Mouse (Mus musculus) CD8-positive naive resting alpha-beta T cell, adult 57 days (primary cell): ENCODE data around the gene Mri1. TPM values are rescaled to one million over a fixed set of nuclear protein-coding genes. Genes with fewer than 3 reads are reported as not detected.

Source experiments
- total RNA-seq: library from RNA; stranded (reverse); gene quantifications from one replicate; pipeline ENCODE4 v1.2.4, GENCODE M21; 2023

Mri1 gene
- total RNA-seq = 35.8 TPM

DNA sequence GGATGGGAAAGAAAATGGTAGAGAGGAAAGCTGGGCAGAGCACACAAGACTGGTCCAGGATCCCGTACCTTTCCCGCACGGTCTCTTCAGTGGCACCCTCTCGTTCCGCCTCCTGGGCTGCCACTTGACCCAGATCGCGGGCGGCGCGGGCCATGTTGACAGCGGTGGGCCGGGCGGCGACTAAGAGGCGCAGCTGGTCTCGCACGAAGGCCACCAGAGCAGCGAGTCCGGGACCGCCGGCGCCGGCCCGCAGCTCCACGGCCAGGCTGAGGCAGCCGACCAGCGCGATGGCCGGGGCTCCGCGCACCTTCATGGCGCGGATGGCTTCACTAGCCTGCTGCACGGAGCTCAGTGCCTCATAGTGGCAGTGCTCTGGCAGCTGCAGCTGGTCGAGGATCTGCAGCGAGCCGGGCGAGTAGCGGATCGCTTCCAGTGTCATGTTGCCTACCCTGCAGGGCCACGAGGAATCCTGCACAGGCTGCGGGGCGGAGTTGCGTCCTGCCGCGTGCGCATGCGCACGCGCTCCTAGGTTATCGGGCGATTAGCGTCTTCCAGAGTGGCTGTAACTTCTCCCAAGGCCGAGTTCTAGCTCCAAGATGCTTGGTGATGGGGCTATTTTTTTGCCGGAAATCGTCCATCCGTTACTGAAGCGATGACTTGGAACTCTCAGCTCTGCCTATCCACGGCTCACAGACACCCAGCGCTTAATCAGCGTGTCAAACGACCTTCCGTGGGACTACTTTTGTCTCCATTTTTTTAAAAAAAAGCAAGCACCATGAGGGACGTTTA, at the start of gene Mri1:
TSS of gene Mri1 (minus strand) at position 505 of the 789 bp plus-strand sequence.

DNA sequence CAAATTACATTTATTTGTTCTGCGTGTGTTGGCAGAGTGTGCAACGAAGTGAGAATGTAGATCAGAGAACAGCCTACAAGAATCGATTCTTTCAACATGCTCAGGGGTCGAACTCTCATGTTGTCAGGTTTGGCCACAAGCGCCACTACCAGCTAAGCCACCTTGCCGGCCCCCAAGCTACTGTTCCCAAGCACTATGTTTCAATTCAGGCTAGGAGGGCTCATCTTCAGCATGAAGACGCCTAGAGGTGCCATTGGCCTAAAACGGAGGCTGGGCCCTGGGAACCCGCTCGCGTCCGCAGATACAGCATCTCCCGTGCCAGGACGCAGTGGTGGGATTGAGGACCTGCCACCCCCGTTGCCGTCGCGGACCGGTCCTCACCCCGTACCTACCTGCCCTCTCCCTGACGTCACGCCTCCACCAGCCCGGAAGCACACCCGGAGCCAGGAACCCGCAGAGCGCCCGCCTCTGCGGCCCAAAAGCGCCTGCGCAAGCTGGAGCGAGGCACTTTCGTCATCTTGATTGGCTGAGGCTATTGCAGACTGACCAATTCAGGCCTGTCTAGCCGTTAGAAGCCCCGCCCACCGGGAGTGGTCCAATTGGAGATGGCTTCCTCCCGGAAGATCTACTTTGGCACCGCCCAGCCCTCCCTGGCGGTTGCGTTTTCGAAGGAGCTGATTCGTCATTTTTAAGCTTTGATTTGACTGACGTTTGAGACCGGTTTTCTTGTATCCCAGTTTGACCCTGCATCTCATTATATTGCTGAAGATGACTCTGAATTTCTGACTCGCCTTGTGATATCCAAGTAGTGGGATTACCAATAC, 13.0 kb upstream of the Mri1 start, which contains the start of gene Ccdc130:
TSS of gene Ccdc130 (minus strand) at position 431 of the 824 bp plus-strand sequence.

DNA sequence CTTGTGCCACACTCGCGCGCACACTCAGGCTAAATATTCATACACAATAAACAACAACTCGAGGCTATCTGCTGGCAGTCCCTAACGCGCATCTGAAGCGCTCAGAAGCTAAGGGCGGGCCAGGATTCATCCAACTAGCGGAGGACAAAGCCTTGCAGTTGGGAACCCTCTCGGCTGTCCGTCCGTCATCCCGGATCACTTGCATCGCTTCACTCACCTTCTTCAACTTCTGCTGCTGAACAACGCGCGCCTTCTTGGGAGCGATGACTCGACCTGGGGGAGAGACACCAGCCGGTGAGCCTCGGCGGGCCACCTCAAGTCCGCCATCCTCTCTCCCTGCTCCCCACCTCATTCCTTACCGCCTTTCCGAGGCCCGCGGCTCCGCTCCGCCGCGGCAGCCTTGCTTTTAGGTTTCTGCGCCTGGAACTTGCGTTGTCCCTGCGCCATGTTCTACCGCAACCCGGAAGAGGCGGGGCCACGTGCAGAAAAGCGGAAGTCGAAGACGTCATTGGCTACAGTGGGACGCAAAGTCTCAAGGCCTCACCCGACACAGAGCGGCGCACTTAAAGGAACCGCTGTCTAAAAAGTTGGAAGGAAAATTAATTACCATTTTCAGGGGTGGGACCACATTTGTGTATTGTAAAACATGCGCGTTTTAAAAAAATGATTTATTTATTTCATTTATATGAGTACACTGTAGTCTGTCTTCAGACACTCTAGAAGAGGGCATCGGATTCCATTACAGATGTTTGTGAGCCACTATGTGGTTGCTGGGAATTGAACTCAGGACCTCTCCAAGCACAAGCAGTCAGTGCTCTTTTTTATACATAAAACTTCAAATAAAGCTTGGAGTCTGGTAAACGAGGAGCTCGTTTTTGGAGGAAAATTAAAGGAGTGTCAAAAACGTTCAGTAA, 7.6 kb downstream of the Mri1 start, which contains the start of gene D8Ertd738e:
TSS of gene D8Ertd738e (minus strand) at position 463 of the 914 bp plus-strand sequence.

DNA sequence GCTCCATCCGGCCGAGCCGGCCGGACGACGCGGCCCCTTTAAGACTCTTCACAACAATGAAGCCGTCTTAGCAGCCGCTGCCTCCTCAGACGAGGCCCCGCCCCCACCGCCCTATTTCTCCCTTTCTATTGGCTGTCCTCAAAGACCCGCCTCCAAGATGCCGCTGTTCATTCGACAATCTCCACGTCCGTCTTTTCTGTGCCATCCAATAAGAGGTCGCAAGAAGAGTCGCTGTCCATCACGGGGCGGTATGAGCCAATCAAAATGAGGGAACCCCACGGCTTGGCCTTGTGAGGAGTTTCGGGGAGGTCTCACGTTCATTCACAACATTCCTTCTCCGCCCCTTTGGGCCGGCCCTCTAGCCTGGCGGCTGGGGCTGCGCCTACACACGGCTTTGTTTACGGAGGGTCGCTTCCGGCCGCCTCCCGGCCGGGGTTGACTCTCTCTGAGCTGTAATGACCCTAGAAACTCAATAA, 20.1 kb downstream of the Mri1 start, which contains the start of gene Zswim4:
TSS of gene Zswim4 (minus strand) at position 58 of the 476 bp plus-strand sequence.

Other genes with a start within 250 kb of the Mri1 start
- not detected for gene 2210011C24Rik, start 245.2 kb downstream of the Mri1 start, total RNA-seq
- not detected for gene Palm3, start 235.9 kb downstream of the Mri1 start, total RNA-seq
- 324 TPM for gene Il27ra, start 214.7 kb downstream of the Mri1 start, total RNA-seq
- 0.89 TPM for gene Rln3, start 212.3 kb downstream of the Mri1 start, total RNA-seq
- 7.0 TPM for gene Gm10643, start 192.2 kb downstream of the Mri1 start, total RNA-seq
- gene Rfx1, start 190.5 kb downstream of the Mri1 start, total RNA-seq = 130 TPM
- 68.1 TPM for gene Dcaf15, start 152.6 kb downstream of the Mri1 start, total RNA-seq
- 6.4 TPM for gene Podnl1, start 131.3 kb downstream of the Mri1 start, total RNA-seq
- 36.5 TPM for gene Cc2d1a, start 109.4 kb downstream of the Mri1 start, total RNA-seq
- 3.2 TPM for gene 4930432K21Rik, start 109.3 kb downstream of the Mri1 start, total RNA-seq
- not detected for gene Nanos3, start 72.1 kb downstream of the Mri1 start, total RNA-seq
- 29.1 TPM for gene Zswim4, start 20.3 kb downstream of the Mri1 start, total RNA-seq
- 163 TPM for gene D8Ertd738e, start 7.6 kb downstream of the Mri1 start, total RNA-seq
- 25.9 TPM for gene Ccdc130, start 13.1 kb upstream of the Mri1 start, total RNA-seq
- 8.7 TPM for gene Cacna1a, start 131.1 kb upstream of the Mri1 start, total RNA-seq